Mouse (Mus musculus): ENCODE data around the gene Ip6k3. TPM values are rescaled to one million over a fixed set of nuclear protein-coding genes. Genes with fewer than 3 reads are reported as not detected.

Gene Ip6k3
- total RNA-seq, 2 experiments from 2014 or later, result not detected

DNA sequence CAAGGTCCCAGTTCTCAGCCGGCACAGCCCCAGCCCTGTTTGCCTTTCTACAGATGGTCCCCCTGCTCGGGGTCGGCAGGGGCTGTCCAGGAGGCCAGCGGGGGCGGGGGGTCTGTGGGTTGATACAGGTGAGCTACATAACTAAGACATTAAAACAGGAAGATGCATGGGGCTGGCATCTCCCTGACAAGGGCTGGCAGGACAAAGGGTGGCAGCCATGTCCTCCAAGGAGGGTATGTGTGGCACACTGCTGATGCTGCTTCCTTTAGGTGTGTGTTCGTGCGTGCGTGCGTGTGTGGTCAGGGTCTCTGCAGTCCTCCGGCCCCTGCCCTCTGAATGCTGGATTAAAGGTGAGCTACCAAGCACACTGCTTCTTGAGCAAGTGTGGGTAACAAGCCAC, 40.6 kb downstream of the Ip6k3 start:
- no peak for ATAC-seq (replicated peaks; ENCODE audit: low FRiP score, poor library complexity, severe bottlenecking)

DNA sequence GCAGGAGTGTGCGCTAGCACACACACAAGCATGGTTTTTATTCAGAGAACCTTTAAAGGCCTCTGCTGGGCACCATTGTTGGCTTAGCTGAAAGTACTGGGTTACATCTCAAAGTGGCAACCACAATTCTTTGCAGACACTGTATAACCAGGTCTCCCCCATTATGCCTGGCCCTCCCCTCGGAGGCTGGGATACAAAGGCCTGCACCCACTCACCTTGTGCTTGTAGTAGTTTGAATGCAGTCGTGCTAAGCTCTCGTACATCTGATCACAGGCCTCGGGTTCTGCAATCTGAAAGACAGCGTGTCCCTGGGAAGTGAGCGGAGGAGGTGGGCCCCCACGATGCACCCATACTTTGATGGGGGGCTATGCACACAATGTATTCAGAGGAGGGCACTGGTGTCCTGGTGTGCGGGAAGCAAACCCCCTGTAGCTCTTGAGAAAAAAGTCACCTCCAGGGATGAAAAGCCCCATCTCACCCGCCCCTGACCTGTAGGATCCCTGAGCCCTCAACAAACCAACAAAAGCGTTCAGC, 41.9 kb downstream of the Ip6k3 start:
- ATAC-seq (replicated peaks; ENCODE audit: low FRiP score, poor library complexity, severe bottlenecking), result no peak

DNA sequence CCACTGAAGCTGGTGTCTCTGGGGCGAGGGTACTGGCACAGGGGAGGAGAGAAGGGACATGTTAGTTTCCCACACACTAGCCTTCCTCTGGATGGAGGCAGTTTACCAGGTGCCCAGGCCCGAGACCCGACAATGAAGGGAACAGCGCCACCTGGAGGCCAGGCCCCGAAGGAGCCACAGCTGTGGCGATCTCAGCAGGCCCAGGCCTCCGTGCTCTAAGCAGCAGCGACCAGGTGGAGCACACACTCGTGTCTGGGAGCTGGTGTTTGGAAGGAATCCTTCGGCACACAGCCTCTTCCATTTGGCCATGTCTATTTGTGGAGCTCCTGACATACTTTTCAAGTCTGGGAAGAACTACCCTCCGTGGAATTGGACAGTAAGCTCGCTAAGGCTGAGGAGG, 42.4 kb downstream of the Ip6k3 start:
- ATAC-seq (replicated peaks; ENCODE audit: low FRiP score, poor library complexity, severe bottlenecking), result peak; percentile 74

DNA sequence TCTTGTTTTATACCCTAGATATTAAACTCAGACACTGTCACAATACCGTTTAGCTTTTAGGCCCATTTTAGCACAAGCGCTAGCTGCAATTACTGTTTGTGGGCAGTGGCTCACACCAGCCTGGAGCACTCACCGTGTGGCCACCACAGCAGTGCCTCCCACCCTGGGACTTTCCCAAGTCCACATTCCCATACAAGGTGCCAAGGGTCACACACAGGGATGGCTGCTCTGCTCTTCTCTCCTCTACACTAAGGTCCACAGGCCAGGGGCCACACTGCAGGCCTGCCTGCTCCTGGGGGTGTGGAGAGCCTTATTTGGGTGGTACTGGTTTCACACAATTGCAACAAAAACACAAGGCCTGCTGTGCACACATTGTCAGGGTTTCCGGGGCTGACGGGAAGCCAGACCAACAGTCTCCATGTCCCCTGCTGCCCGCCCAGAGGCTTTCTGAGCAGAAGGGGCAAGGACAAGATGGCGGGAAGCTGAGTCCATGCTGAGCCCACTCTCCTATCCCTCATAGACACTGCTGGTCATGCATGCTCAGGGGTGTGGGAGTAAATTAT, 43.7 kb downstream of the Ip6k3 start:
- ATAC-seq (replicated peaks; ENCODE audit: low FRiP score, poor library complexity, severe bottlenecking), result no peak

DNA sequence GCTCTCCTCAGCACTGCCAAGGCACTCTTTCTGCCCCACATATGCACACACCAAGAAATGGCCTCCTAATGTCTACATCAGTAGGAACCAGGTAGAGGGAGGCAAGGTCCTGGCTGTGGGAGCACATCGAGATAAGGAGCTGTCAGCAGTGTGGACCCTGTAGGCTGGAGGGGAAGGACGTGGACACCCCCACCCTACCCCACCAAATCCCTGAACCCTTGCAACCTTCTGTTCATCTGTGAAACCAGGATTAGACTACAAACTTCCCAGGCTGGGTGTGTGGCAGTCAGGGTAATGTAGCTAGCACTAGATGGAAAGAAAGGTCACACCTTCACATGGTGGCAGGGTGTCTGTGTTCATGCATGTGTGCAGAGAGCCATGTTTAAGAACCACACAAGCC, 44.5 kb downstream of the Ip6k3 start:
- ATAC-seq (replicated peaks; ENCODE audit: low FRiP score, poor library complexity, severe bottlenecking), result no peak

DNA sequence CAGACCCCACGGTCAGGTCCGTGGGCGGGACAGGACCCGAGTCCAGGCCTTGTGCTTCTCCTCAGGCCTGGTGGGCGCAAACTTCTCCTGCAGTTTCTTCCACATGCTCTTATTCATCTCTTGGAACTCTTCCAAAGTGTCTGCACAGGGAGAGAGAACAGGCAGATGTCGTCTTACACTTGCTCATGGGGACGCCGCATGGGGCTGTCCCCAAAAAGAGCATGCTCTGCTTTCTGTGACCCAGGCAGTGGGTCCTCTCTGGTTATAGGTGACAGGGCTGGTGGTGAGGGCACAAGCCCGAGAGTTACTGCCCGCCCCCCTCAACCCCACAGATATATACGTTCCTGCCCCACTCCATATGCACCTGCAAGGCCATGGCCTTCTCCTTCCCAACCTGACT, 44.9 kb downstream of the Ip6k3 start:
- no peak for ATAC-seq (replicated peaks; ENCODE audit: low FRiP score, poor library complexity, severe bottlenecking)

DNA sequence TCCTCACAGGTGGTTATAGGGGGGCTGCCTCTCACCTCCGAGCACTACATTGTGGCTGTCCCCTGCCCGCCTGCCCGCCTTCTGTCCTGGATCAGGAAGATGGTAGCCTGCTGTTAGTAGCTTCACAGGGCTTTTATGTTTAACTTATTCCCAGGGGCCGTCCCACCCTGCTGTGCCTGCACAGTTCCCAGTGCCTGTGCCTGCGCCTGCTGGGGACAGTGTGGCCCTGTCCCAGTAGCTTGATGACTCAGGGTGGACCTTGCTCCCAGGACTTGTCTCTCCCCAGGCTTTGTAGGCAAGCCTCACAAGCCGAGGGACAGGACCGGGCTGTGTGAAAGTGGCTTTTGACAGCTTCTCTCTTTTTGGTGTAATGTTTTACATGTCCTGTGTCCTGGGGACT, 45.8 kb downstream of the Ip6k3 start:
- no peak for ATAC-seq (replicated peaks; ENCODE audit: low FRiP score, poor library complexity, severe bottlenecking)

DNA sequence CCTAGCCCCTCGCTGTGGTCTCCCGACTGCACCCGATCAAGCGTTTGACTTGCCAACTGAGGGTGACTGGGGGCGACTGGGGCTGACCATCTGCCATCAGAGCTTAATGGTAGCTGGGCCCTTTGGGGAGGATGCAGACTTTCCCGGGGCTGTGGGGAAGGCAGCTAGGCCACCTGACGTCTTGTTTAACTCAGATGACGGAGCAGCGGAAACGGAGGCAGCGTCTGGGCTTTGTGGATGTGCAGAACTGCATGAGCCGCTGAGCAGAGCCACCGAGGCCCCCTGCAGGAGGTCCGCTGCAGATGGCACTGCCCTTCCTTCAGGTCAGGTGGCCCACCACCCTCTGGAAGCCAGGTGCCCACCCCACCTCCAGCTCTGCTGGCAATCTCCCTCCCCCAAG, 46.3 kb downstream of the Ip6k3 start:
- no peak for ATAC-seq (replicated peaks; ENCODE audit: low FRiP score, poor library complexity, severe bottlenecking)

DNA sequence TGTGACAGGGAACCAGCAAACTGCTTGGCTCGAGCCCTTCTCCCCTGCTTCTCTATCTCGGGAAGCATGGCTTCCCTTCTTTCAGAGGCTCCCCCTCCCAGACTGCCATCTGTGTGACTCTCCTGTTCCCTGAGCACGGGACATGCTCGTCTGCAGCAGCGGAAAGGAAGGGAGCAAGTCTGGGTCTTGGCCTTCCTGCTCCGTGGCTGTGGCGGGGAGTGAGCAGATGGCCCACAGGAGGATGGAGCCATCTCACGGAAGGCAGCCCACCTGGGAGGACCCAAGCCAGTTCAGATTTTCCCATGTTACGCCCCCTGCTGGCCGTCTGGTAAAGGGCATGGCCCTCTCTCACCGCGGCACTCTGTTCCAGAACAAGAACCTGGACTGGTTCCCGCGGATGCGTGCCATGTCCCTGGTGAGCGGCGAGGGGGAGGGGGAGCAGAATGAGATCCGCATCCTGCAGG, 47.0 kb downstream of the Ip6k3 start:
- ATAC-seq (replicated peaks; ENCODE audit: low FRiP score, poor library complexity, severe bottlenecking), result no peak

DNA sequence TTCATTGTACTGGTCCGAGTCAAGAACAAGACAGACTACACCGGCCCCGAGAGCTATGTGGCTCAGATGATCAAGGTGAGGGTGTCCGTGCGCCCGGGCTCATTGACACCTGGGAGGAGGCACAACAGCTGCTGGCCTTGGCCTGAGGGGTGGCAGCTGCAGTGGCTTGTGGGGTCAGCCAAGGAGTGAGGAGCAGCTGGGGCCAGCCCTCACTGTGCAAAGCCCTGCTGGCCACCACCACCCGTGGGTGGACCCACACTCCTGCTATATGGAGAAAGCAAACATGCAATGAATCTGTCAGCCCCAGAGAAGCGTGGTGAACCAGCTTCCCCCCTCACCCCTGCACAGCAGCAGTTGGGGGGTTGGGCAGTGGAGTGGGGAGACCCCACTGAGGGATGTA, 47.6 kb downstream of the Ip6k3 start:
- no peak for ATAC-seq (replicated peaks; ENCODE audit: low FRiP score, poor library complexity, severe bottlenecking)

DNA sequence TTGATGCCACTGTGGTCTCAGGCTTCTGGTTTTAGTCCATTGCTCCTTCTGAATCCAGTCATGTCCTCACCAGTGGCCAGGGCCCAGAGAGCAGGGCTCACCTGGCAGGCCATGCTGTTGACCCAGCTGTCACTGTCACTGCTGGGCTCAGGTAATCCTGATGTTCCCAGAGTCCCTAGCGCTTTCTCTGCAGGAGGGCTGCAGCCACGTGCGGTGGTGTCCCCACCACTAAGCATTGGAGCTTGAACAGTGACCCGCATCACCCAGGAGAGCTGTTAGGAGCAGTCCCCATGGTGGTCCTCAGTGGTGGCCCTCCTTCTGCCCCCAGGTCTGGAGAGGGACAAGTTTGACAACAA, 48.1 kb downstream of the Ip6k3 start:
- ATAC-seq (replicated peaks; ENCODE audit: low FRiP score, poor library complexity, severe bottlenecking), result no peak

DNA sequence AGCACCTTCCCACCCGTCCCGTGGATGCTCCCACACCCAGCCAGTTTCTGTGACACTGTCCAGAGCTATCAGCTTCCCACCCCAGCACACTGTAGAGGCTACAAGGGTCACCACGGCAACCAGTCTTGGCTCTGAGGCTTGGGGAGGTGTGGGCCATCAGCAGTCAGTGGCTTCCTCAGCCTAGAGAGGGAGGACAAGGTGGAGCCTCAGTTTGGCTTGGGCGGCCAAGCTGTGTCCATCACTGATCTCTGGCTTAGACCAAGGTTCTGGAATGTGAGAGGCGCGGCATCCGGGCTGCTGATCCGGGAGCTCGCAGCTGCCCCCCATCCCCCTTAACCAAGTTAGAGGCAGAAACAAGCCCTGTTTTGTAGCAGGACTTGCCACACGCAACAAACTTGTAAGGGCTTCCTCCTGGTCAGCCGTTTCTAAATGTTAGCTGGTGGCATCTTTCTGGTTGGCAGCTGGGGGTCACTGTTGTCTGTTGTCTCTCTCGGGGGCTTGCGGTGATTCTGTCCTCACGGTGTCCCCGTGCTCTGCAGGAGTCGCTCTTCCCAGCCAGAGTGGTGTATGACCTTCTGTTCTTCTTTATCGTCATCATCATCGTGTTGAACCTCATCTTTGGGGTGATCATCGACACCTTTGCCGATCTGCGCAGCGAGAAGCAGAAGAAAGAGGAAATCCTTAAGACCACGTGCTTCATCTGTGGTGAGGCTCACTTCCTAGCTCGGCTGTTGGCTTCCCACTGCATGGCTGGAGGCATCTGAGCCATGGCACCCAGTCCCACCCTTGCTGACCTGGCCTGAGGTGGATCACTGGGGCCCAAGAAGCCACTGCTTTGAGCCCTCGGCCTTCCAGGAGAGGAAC, 48.7 kb downstream of the Ip6k3 start:
- ATAC-seq (replicated peaks; ENCODE audit: low FRiP score, poor library complexity, severe bottlenecking), result no peak

DNA sequence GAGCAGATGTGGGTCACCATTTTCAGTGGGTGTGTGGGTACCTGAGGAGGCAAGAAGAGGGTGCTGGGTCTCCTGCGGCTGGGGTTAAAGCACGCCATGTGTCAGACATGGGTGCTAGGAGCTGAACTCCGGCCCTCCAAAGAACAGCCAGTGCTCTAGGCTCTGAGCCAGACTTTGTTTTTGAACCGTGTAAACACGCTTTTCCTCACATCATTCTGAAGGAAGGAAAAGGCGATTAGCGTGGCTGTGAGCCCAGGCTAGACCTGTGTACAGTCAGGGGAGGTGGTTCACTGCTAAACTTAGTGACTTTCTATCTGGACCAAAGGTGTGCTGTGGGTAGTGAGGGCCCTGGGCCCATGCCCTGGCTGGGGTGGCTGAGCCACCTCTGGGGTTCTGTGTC, 57.5 kb downstream of the Ip6k3 start:
- ATAC-seq (replicated peaks; ENCODE audit: low FRiP score, poor library complexity, severe bottlenecking), result no peak

DNA sequence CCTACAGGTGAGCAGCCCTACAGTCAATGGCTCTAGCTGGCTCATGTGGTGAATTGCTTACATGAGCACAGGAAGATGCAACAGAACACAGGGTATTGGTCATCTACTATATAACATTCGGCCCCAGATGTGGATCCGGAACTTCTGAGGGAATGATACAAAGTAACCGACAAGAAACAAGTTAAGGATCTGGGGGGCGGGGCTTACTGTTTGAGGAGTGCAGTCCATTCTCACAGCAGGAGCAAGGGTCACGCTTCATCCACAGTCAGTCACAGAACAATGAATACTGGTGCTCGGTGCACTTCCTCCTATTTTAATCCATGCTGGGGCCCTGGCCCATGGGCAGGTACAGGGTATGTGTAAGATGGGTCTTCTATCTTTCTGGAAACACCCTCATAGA, 59.7 kb downstream of the Ip6k3 start:
- ATAC-seq (replicated peaks; ENCODE audit: low FRiP score, poor library complexity, severe bottlenecking), result no peak

DNA sequence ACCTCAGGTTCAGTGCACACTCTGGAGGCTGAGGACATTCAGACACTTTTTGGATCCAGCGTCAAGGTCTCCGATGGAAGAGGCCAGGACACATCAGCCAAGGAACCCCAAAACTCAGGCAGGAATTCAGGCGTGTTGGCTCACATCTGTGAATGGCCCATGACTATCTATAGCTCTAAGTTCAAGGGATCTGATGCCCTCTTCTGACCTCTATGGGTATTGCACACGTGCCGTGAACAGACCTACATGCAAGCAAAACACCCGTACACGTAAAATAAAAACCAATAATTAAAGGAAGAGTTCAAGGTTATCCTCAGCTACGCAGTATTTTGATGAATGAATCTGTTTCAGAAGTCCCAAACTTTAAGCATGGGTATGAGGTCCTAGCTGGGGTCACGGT, 60.9 kb downstream of the Ip6k3 start:
- ATAC-seq (replicated peaks; ENCODE audit: low FRiP score, poor library complexity, severe bottlenecking), result no peak

DNA sequence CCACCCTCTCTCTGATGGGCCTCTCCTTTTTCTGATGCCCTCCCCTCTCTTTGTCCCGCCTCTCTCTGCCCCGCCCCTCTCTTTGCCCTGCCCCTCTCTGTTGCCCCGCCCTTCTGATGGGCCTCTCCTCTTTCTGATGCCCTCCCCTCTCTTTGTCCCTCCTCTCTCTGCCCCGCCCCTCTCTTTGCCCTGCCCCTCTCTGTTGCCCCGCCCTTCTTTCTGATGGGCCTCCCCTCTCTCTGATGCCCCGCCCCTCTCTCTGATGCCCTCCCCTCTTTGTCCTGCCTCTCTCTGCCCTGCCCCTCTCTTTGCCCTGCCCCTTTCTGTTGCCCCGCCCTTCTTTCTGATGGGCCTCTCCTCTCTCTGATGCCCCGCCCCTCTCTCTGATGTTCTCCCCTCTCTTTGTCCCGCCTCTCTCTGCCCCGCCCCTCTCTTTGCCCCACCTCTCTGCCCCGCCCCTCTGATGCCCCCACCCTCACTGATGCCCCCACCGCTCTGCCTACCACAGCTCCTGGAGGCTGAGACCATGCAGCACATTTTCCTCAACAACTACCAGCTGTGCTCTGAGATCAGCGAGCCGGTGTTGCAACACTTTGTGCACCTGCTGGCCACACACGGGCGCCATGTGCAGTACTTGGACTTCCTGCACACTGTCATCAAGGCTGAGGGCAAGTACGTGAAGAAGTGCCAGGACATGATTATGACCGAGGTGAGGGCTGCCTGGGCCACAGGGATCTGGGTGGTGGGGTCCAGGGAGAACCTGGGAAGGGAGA, 61.7 kb downstream of the Ip6k3 start:
- ATAC-seq (replicated peaks; ENCODE audit: low FRiP score, poor library complexity, severe bottlenecking), result no peak

DNA sequence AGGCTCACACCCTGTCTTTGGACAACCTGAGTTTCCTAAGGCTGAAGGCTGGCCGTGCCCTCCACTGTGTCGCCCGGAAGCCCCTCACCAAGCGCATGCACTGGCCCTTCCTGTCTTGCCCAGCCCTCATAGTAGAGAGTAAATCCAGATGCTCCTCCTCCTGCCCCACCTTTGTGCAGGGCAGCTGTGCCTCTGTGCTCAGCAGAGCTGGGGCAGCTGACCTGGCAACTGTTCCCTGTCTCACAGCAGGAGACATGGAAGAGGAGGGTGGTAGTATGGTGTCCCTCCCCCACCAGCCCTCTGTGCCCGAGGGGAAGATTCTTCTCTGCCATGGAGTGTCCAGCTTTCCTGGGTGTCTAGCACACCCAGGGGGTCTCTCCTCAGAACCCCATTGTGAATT, 65.9 kb downstream of the Ip6k3 start:
- ATAC-seq (replicated peaks; ENCODE audit: low FRiP score, poor library complexity, severe bottlenecking), result no peak

DNA sequence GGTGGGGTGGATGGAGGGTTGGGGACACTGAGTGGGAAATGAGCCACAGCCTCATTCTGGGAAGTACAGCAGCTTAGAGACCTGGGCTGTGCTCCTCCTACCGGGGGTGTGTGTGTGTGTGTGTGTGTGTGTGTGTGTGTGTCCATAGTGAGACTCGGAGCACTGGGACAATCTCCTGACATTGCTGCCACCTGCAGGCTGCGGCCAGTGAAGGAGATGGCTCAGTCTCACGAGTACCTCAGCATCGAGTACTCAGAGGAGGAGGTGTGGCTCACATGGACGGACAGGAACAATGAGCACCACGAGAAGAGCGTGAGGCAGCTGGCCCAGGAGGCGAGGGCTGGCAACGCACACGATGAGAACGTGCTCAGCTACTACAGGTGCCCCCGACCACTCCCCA, 71.9 kb downstream of the Ip6k3 start:
- no peak for ATAC-seq (replicated peaks; ENCODE audit: low FRiP score, poor library complexity, severe bottlenecking)

All from erythroblast, adult 5-6 weeks (primary cell).